Mouse (Mus musculus): ENCODE data around the gene Dpf3. TPM values are rescaled to one million over a fixed set of nuclear protein-coding genes. Genes with fewer than 3 reads are reported as not detected.
A peak's percentile ranks its signal among the peaks of the same experiment; 100 is the strongest.

Dpf3 gene
- total RNA-seq, 2 experiments from 2014 or later: 7.7 to 8.1 TPM

DNA sequence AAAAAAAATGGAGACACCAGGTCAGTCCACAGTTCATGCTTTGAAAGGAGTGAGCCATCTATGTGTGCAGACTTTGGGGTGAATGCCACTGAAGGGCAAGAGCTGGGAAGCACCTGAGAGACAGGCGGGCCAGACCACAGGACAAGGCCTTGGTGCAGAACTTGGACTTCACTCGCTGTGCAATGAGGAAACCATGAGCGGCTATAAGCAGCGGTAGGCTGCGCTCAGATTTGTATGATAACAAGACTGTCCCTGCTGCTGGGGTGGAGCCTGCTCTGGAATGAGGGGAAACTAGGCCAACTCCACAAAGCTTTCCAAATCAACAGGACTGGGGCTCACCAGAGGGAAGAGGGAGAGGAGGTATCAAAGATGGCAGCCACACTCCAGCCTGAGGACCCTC lies 57.3 kb downstream of the Dpf3 start:
- intact Hi-C loops (cut with DNase I): no loop called here
- DNase-seq (ENCODE audit: extremely low spot score in 1 of 2, low spot score in 2 of 2): no peak

DNA sequence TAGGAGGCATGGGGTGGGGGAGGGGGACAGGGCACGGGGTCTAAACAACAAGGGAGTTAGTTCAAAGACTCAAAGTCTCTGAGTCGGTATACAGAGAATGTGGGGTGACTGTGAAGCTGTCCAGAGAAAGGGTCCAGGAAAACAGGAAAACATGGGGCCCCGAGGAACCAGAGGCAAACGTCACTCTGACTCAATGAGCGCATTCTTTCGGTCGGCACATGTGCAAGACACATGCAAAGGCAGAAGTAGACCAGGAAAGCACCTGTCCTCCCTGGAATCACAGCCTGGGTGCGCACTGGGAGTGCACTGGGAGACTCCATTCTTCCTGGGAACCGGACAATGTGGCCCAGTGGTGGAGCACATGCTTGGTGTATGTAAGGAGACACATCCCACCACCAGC lies 59.5 kb downstream of the Dpf3 start:
- DNase-seq (ENCODE audit: extremely low spot score in 1 of 2, low spot score in 2 of 2): no peak
- intact Hi-C loops (cut with DNase I): no loop called here

DNA sequence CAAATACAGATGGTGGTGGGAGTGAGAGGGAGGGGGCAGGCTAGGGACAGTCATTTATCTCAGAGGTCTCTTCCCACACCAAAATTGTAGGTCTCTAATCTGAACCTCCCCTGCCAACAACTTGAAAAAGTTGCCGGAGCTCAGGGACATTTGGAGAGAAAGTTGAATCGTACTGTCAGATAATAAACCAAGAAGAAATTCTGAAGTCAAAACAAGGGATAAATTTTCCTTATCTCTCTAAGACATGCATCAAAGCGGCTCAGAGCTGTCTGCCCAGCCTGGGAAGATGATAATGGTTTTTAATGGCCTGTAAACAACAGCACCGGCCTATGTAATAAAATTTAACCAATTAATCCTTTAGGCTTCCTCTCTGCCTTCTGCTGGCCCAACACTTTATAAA lies 59.9 kb downstream of the Dpf3 start:
- no peak for DNase-seq (ENCODE audit: extremely low spot score in 1 of 2, low spot score in 2 of 2)
- intact Hi-C loops (cut with DNase I): no loop called here

DNA sequence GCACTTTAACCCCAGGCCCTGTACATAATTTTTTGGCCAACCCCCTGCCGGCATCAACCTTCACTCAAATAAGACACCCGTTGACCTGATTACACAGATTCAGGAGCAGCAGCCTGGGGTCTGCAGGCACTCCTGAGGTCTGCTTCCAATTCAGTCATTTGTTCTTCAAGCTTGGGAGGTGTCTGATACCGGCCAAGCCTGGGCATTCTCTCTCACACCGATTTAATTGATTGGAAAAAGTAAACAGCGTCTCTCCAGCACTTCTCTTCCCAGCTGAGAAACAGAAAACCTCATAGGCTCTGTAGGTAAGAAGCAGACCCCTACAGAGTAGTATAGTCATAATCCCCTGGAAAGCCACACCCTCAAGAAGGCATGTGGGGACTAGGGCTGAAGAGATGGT lies 61.2 kb downstream of the Dpf3 start:
- intact Hi-C loops (cut with DNase I): no loop called here
- DNase-seq (ENCODE audit: extremely low spot score in 1 of 2, low spot score in 2 of 2): no peak

DNA sequence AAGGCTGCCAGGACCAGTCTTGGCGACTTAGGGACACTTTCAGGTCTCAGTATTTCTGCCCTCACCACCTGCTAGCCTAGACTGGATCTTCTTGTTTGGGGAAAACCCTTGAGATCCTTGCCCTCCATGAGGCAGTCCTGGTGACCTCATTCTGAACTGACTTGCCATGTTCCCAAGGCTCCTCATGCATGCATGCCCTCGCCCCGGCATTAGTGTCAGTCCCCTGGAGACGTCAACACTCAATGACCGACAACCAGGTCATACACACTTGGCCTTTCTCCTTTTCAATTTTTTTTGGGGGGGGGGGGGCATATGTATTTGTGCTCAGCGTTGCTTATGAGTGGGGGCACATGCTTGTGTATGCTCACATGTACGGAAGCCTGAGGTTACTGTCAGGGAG lies 61.8 kb downstream of the Dpf3 start:
- intact Hi-C loops (cut with DNase I): no loop called here

DNA sequence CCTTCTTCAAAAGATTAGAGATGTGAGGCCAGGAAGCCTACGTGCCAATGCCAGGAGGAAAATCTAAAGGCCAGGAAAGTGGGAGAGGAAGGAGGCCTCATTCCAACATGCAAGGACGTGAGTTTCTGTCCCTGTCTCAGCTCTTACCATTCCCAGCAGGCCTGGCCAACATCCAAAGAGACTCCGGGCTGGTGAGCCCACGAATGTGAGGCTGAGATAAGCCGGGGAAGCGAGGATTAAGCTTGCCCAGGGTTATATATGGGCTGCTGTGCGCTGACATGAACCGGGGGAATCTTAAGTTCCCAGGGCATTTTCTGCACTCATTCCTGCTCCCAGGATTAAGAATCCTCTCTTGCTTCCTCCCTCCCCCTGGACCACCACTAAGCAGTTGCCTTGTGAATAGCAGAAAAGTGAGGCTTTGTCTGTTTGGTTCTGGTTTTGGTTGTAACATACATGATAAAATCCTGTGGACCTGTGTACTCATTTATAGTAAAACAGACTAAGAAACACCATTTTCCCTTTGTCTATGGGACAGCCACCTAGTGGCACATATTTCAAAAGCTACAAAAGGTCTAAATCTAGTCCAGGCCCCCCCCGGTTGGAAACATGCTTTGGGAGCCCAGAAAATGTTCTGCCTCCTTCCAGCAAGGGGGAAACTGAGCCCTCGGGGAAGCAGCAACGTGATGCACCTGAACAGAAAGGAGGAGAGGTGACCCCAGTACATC lies 62.6 kb downstream of the Dpf3 start:
- intact Hi-C loops (cut with DNase I): no loop called here

More for the DNA sequence above, 61.8 kb downstream of the Dpf3 start:
- DNase-seq (ENCODE audit: extremely low spot score in 1 of 2, low spot score in 2 of 2): no peak

DNA sequence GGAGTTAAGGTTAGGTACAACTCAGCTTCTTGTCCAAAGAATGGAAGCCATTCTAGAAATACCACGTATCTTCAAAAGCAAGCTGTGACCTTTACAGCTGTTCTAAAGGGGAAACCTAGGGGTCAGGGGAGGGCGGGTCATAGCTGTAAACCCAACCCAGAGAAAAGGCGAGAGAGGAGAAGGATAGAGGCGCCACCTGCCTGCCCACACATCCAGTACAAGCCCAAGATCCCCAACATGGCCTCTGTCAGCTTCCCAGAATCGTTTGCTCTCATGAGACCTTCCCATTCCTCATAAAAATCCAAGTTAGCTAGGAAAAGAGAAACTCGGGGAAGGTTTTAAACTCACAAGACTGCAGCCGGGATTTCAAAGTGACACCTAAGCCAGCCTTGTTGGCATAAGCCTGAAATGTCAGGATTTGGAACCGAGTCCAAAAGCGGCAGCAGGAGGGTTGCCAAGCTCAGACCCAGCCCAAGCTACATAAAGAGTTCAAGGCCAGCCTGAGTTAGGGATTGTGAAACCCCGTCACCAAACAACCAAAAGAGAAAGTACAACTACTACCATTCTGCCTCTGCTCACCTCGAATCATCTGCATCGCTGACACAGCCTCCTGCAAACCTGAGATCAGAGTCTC lies 63.3 kb downstream of the Dpf3 start:
- DNase-seq (ENCODE audit: extremely low spot score in 1 of 2, low spot score in 2 of 2): no peak
- intact Hi-C loops (cut with DNase I): no loop called here

More for the DNA sequence above, 62.6 kb downstream of the Dpf3 start:
- DNase-seq (ENCODE audit: extremely low spot score in 1 of 2, low spot score in 2 of 2): peak; percentile 15 to 45

DNA sequence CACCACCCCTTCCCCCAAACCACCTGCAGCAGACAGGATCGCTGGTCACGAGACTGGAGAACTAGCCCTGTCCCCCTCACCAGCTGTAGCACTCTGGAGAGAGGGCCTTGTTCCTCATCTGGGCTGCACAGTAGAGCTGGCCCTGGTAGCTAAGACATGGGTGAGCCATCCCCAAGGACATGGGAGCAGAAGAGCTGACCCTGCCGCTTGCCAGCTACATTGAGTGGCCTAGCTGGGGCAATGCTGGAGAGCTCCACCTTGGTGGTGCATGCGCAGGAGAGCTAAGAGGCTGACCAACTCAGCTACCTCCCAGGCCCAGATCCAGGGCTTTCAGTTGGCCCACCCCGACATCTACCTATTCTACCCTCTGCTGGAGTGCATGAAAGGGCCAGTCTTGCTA lies 67.2 kb downstream of the Dpf3 start:
- intact Hi-C loops (cut with DNase I): no loop called here
- DNase-seq (ENCODE audit: extremely low spot score in 1 of 2, low spot score in 2 of 2): no peak

DNA sequence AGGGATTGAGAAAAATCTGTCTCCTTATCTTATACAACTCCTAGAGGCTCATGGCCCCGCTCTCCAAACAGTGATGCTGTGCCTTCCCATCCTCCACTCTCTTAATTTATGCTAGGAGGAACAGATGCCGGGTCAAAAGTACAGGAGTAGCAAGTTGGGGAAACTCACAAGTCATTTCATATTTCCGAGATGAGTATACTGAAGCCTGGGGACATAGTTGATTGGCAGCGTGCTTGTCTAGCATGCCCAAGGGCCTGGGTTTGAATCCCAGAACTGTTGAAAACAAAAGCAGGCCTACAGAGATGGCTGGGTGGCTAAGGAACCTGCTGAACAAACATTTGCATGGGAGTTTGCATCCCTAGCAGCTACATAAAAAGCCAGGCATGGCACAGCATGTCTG lies 72.3 kb downstream of the Dpf3 start:
- intact Hi-C loops (cut with DNase I): no loop called here
- no peak for DNase-seq (ENCODE audit: extremely low spot score in 1 of 2, low spot score in 2 of 2)

DNA sequence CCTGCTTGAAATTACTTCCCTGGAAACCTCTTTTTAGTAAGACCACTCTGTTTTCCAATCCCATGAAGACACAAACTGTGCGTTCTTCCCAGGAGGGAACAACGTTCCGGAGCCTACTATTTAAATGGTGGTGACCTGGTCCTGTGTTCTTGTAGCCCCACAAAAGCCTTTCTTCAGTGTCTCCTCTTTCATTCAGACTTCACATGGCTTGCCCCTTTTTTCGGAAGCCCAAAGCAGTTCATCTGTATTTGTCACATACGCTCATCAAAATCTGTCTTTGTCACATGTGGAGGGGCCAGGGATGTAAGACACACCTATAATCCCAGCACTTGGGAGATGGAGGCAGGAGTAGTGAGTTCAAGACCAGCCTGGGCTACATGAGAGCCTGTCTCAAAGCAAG lies 73.8 kb downstream of the Dpf3 start:
- intact Hi-C loops (cut with DNase I): no loop called here
- DNase-seq (ENCODE audit: extremely low spot score in 1 of 2, low spot score in 2 of 2): no peak

DNA sequence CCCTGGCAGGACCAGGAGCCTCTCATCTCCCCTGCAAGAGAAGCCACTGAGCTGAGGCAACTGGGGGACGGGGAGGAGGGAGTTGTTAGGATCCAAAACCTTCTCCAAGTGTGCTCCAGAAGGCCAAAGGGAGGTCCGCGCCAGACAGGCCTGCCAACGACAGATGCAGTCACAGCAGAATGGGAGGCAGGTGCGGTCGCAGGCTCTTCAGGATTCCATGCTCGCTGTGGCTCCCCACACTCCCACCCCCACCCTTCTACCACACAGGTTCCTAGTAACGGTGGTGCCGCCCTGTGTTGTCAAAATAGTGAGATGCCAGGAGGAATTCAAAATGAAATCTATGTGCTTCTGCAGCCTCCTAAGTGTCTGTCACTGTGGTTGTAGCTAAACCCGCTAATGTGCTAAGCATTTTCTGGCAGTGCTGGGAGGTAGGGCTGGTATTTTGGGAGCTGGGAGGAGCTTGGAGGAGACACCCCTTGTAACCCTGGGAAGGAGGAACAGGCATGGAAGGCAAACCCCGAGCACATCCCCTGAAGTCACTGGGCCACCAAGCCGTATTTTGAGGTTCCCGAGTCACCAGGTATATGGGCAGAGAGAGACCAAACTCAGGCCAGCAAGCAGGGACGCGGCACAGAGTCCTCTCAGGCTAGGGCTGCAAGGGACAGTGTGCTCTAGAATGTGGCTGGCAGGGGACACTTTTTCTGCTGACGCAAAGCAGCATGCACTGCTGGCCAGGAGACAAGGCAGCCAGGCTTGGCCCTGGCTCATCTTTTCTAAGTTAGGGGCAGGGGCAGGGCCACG lies 75.6 kb downstream of the Dpf3 start:
- intact Hi-C loops (cut with DNase I): no loop called here

DNA sequence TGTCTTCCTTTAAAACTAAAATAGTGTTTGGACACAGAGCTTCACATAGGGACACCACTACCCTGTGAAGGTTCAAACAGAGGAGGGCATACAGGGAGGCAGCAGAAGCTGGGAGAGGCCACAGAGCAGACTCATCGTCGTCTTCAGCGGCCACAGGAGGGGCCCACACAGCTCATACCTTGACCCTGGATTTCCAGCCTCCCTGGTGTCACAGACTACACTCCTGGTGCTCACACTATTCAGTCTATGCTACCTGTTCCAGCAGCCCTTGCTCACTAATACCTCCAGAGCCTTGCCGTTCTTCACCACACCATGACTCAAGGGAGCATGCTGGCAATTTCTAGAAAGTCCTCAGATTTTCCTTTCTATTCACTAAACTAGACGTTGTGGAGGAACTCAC lies 76.5 kb downstream of the Dpf3 start:
- intact Hi-C loops (cut with DNase I): no loop called here
- no peak for DNase-seq (ENCODE audit: extremely low spot score in 1 of 2, low spot score in 2 of 2)

More for the DNA sequence above, 75.6 kb downstream of the Dpf3 start:
- DNase-seq (ENCODE audit: extremely low spot score in 1 of 2, low spot score in 2 of 2): peak; percentile 31 to 52

DNA sequence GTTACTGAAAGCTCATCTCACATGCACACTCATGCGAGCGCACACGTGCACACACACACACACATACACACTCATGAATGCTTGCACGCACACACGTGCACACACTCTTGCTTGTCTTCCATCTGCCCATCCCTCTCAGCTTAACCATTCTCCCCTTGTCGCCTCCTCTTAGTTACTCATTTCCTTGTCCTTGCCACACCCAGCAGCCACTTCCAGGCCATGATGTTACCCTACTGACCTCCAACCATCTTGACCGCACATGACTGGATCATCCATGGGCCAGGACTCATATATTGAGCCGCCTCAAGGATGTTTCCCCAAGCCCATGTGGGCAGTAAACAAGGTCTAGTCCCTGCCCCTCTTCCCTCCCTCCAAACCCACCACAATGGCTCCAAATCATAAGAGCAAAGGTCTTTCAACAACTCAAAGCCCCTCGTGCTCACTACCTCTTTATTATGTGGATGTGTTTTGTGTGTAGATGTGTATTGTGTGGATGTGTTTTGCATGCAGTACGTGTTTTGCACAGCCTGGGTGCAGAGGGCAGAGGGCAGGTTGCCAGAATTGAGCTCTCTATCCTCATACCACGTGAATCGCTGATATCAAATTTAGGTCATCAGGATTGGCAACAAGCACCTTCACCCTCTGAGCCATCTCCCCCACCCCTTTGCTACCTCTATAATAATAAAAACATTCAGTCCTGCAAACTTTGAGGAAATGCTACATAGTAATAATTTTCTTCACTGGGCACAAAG lies 82.0 kb downstream of the Dpf3 start:
- intact Hi-C loops (cut with DNase I): no loop called here
- no peak for DNase-seq (ENCODE audit: extremely low spot score in 1 of 2, low spot score in 2 of 2)

DNA sequence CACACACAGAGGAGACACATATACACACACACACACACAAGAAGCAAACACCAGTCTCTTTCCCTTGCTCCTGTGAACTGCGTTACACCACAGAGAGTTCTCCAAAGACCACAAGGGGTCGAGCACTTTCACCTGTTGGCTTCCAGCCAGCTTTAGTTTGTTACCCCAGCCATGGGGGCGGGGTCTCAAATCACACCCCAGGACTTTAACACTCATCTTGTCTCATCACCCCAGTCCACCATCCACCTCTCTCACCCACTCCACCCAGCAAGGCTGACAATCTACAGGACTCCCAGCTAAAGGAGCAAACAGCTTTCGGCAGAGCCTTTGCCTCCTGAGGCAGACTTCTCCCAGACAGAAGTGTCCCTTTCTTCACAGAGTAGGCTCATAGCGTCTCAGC lies 85.2 kb downstream of the Dpf3 start:
- intact Hi-C loops (cut with DNase I): no loop called here

DNA sequence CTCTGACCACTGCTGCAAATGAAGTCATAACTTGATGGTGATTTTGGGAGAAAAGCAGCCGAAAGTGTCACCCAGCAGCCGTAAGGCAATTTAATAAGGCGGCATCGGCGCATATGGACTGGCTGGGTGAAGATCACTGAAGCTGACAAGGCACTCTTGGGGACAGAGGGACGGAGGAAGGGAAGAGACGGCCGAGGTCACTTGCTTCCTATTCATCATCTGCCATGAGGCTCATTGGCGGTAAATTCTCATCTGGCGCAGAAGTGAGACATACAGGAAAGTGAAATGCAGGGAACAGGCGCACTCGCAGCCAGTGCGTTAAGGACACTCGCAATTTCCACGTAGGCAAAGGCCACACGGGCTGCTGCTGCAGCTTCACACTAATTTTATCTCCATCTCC lies 95.5 kb downstream of the Dpf3 start:
- intact Hi-C loops (cut with DNase I): no loop called here
- DNase-seq (ENCODE audit: extremely low spot score in 1 of 2, low spot score in 2 of 2): no peak

More for the DNA sequence above, 85.2 kb downstream of the Dpf3 start:
- no peak for DNase-seq (ENCODE audit: extremely low spot score in 1 of 2, low spot score in 2 of 2)

DNA sequence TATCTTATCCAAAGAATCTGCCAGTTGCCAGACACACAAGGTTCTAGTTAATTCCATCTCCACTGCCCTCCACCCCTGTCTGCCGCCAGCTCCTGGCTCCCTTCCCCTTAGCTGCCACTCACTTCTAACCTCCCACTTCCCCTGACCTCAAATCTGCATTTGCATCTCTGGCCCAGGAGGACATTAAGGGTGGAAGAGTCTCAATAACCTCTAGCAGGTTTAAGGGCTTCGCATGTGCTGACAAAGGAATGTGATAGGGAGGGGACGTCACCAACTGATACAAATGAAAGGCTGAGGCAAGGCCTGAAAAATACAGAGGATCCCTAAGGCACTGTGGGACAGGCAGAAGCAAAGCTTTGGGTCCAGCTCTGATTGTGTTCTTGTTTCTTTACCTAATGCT lies 100.0 kb downstream of the Dpf3 start:
- intact Hi-C loops (cut with DNase I): no loop called here
- no peak for DNase-seq (ENCODE audit: extremely low spot score in 1 of 2, low spot score in 2 of 2)

DNA sequence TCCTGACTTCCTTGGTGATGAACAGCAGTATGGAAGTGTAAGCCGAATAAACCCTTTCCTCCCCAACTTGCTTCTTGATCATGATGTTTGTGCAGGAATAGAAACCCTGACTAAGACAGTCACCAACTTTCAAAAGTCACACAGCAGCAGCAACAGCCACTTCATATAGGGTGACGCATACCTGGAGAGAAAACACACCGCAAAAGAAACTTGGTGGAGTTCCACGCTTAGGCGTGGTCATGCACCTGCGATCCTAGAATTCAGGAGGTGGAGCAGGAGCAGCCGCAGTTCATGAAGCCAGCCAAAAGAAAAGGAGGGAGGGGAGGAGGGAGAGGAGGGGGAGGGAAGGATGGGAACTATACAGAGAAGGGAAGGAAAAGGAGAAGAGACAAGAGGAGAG lies 106.4 kb downstream of the Dpf3 start:
- no peak for DNase-seq (ENCODE audit: extremely low spot score in 1 of 2, low spot score in 2 of 2)
- intact Hi-C loops (cut with DNase I): no loop called here

DNA sequence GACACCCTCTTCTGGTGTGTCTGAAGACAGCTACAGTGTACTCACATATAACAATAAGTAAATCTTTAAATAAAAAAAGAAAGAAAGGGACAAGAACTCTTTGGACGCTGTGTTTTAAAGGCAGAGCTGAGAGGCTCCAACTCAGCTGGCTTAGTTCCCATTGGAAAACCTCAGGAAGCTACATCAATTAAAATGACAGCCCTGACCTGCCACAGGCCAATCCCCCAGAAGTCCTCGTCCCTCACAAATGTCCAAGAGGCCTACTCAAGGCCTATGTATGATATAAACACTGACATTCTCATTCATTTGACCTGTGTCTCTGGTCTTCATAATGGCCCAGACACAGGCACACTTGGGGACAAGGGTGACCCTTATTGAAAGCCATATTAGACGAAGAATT lies 107.5 kb downstream of the Dpf3 start:
- DNase-seq (ENCODE audit: extremely low spot score in 1 of 2, low spot score in 2 of 2): no peak
- intact Hi-C loops (cut with DNase I): no loop called here
